Mouse (Mus musculus): ENCODE results near the gene Mitf.

The Mitf gene

DNA sequence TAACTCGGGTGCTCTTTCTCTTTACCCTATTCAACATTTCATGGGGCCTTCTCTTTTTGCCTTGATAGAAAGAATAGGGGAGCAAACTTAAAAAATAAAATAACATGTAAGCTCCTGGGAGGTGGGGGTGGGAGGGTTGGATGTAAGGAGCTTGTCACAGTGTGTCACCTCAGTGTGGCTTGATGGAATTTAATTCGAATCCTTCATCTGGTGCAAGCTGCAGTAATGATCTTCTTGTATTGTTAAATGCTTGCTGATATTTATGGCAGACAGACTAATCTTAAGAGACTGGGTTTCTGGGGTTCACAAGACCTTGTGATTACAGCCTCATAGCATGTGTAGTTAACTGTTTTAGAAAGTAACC is 144.0 kb downstream of the Mitf start:
- no peak for DNase-seq

DNA sequence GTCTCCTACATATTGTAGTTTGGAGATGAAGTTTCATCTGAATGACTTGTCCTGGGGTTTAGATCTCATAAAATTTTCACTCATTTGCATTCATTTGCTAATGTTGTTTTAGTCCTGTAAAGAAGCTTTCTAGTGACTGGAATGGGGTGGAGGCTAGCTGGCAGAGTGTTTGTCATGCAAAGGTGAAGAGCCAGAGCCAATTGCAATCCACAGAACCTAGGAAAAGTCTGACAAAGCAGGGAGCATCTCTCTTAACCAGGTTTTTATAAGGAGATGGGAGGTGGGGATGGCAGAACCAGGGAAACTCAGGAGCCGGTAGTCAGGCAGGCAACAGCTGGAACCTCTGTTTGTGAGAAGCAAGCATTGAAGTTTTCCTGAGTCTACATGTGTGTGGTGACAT is 144.9 kb downstream of the Mitf start:
- no peak for DNase-seq

DNA sequence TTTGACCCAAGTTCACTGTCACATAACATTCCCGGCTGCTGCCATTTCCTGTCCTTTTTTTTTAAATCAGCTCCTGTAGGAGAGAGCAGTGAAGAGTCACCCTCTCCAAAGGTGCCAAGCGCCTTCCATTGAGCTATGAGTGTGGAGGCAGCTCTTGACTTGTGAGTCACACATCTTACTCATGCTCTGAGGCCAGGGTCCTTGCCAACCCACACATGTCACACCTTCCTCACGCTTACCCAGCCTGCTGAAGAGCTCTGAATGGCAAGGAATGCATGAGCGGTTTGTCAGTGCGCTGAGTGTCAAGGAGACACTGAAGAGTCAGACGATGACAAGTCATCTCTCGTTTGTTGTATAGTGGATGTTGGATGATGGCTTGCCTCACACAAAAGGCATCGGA is 146.0 kb downstream of the Mitf start:
- DNase-seq: no peak

DNA sequence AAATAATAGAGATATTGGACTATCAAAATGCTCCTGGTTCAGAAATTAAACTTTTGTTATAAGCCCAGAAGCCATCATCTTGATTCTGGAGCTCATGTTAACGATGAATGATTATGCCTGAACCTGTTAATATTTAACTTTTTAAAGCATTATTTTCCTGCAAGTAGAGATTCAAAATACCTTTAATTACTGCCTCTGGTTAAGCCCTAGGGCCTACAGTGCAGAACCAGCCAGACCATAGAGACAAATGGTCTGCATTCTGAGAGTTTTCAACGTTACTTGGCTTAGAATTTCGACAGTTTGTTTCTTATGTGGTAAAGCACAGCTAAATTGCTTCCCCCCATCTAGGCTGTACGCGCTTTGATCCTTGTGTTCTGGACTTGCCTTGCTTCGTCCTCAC is 149.3 kb downstream of the Mitf start:
- DNase-seq: no peak

DNA sequence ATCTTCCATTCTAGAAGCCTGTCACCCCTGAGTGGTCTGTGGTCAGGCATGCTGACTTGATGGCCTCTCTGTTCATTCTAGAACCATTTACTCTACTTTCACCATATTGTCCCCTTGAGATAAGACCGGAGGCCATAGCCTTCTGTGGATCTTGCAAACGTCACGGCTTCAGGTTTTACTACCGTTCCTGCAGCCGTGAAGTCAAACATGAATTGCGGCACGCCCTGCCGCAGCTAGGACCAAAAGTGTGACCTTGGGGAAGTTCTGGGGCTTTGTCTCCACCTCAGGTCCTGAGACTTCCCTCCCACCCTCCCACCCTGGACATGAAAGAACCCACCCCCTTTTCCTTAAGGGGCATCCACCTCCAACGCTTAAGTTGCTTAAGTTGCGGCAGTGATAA is 149.8 kb downstream of the Mitf start:
- DNase-seq: no peak

DNA sequence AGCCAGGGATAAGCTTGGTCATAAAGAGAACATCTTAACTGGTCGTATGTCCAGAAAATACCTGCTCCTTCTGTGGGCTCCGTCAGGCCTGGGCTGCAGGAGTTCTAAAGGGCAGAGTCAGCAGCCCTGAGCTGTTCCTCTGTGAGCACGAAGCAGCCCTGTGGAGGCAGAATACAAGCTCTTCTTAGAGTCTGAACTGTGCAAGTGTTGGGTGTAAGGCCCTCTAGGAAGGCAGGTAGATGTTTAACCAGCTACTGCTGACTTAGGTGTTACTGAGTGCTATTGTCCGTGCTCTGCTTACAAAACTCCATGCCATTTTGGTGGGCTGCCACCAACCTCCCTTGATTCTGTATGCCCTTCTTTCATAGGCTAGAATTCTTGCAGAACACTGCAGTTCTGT is 151.4 kb downstream of the Mitf start:
- no peak for DNase-seq

DNA sequence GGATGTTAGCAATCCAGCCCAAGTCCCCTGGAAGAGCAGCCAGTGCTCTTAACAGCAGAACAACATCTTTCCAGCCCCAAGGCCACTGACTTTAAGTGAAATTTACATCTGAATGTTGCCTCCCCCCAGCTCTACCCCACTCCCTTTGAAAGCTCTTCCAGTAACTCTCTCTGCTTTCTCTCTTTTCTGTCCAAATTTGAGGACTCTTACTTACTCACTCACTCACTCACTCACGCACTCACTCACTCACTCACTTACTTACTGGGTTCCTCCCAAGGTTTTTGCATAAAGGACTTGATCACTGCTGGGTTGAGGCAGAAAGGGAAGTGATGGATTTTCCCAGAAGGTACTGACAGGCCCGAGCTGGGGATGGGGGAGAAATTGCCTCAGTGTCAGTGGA is 154.9 kb downstream of the Mitf start:
- DNase-seq: no peak

DNA sequence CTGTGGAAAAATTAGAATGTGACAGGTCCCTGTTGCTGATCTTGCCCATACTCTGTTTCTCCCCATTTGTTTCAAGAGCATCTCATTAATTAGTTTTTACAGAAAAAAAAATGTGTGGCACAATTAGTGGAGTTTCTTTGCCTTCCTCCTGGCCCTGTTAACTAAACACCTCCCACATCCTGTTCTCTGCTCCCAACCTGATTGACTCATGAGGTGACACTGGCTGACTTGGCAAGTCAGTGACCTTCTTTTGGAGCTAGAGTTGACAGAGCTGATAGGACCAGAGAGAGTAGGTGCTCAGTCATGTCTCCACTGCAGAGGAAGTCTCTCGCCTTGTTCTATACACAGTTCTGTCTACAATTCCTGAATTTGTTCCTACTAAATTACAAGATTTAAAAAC is 155.5 kb downstream of the Mitf start:
- no peak for DNase-seq

DNA sequence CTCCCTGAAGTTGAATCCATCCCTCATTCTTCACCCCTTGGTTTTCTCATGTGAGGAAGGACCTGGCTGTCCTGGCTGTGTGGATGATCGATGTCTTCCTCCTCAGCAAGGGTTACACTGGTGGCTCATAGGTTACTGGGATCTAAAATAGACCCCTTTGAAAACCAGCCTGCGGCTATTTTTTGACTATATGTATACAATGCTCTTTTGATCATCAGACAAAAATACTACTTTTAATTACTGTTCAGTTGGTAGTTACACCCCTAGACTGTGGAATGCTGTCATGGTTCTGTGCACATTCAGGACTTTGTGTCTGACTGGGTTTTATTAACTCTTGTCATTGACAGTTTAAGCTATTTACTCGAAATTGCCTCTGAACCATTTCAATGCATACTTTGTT is 157.9 kb downstream of the Mitf start:
- no peak for DNase-seq

DNA sequence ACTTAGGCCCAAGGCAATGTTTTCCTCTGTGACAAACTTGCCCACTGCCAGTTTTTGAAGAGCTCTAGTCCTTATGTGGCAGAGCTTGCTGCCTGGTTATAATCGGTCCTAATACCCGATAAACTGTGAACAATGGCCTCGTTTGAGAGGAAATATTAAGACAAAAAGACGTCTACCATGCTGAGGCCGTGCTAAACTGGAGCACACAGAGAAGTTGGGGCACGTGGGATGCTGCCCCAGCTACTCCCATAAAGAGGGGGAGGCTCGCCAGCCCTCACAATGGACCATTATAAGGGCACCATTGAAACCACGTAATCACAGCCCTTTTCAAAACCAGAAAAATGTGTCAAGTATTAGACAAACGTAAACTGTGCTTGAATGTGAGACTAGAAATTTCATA is 174.8 kb downstream of the Mitf start:
- no peak for DNase-seq

DNA sequence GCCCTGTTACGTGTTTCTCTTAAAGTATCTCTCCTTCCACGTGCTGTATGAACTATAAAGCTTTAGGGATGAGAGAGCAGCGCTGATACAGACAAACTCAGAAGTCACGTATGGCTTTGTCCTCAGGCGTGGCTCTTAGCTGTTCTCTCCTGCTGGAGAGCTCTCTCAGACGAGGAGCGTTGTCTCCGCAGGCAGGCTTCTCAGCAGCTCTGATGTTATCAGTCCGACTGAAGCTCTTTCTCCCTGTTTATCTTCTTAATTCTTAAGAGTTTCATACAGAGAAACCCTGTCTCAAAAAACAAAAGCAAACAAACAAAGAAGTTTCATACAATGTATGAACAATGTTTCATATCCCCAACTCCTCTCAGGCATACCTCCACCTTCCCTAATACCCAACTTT is 178.8 kb downstream of the Mitf start:
- DNase-seq: no peak

DNA sequence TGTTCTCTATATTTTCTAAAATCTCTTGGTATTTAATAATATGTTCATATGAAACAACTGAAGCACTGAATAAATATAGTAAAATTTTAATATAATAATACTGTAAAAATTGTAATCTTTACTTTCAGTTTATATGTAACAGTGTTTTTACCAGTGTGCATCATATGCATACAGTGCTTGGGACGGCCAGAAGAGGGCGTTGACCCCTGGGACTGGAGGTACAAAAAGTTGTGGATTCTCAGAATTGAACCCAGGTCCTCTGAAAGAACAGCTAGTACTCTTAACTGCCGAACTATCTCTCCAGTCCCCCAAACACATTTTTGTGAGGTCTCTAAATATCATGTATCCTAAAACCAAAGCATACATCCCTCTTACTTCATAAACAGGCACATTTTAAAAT is 179.6 kb downstream of the Mitf start:
- DNase-seq: no peak

DNA sequence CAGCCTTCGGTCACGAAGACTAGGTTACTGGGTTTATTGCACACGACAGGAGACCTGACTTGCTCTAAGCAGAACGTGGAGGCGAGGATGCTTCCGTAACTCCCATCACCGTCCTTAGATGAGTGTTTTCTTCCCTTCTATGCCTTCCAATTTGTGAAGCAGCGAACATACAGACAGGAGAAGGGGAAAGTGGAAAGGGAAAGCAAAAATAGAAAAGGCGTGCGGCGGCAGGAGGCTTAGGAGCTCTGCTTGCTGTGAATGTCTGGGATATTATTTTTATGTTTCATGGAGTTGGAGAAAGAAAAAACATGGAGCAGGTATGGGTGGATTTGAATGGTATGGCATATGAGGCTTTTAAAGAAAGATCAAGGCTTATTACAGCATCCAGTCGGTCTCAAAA is 186.7 kb downstream of the Mitf start:
- no peak for DNase-seq

DNA sequence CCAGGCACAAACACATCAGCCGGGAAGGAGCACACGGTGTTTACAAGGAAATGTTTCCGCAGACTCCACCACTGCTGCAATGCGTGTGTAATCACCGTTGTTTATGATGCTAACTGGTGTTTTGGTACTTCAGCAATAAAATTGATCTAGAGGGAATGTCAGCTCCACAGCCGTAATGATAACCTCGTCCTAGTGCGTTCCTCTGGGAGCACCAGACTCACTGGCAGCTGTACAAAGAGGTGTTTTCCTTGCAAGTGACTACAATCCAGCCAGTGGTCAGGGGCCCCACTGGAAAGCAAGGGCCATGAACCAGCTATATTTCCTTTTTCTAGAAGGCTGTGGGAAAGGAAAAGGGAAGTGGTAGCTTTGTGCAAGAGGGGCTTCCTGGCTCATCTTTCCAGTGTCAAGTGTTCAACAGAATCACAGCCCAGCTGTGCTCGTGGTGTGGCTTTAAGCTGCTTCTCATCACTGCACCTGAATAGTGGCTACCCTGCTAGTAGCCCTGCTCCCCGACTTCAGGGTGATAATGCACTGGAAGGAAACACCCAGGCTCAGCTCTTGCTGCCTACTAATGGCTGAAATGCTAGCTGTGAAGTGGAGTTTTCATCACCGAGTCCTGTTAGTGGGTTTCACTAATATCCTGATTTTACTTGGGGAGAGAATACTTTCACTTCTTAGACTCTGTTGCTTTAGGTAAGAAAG is 188.9 kb downstream of the Mitf start:
- DNase-seq: no peak

DNA sequence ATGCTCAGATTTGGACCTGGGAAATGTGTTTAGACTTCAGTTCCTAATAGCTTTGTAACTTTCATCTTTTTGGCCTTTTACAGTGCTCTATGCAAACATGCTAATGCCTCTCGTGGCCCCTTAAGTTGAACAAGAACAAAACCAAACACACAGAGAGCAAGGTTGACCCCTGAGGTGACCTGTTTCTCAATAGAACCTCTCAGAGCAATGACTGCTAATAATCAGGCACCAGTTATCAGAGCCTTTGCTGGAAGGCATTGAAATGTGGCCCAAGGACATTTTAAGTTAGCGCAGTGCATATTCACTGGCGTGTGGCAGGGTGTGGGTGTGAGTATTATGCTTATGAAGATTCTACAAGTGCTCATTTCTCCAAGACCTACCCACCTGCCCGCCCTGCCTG is 194.7 kb downstream of the Mitf start:
- no peak for DNase-seq

DNA sequence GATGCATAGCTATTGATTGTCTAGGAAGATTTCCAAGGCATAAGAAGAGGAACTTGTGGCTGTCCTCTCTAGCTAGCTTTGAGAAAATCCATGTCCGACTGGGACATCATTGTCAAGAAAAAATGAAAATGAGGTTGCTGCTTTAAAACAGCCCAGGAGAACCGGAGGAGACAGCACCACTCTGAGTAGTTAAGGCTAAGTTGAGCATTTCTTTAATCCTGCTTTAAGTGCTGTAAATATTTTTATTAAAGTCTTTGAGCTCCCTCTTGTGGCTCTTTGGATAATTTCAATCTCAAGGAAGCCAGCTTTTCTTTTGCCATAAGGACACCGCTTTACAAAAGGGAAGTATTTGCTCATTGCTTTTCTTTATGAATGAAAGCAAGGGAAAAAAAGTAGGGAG is 196.3 kb downstream of the Mitf start:
- DNase-seq: no peak

DNA sequence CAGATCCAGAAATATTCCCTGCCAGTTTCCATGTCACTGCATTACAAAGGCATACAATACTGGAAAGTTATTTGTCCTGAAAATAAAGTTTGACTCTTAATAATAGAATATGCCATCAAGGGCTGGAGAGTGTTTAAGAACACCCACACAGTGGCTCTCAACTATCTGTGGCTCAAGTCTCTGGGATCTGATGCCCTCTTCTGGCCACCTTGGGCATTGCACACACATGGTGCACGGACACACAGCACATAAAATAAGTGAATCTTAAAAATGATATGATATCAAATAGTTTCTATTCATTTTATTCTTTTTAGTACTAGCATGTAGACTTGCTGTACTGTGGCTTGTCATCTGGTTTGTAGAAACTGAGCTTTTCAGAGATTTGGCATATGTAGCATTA is 198.7 kb downstream of the Mitf start:
- peak; percentile 58 for DNase-seq

DNA sequence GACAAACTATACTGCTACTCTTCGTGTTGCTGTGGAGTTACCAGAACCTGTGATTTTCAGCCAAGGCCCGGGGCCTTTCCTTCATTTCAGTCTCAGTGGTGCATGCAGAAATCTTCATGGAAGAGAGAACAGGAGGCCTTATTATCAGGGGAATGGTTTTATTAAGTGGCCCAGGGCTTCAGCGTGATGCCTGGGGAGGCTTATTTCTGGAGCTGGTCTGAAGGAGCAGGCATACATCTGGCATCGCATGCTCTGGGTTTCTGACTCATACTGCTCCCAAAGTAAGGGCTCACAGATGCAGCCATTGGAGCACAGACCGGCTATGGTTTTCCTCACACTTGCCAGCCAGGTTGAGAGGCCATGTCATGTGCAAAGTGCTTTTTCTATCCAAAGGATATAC is 208.2 kb downstream of the Mitf start:
- DNase-seq: no peak

DNA sequence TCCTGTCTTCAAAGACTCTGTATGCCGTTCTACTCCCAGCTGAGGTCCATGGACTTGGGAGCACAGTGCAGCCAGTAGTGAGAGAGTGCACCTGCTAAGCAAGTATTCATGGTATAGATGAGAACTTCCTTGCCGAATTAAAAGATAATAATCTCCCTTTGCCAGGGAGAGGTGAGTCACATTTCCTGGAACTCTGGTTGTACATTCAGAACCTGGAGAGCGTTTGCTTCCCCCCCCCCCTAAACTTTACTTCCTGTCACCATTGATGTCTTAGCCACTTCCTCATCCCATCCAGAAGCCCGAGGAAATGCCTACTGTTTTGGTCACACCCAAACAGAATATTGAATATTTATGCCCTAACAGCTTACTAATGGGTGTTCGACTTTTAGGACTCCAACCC is 209.0 kb downstream of the Mitf start:
- no peak for DNase-seq

DNA sequence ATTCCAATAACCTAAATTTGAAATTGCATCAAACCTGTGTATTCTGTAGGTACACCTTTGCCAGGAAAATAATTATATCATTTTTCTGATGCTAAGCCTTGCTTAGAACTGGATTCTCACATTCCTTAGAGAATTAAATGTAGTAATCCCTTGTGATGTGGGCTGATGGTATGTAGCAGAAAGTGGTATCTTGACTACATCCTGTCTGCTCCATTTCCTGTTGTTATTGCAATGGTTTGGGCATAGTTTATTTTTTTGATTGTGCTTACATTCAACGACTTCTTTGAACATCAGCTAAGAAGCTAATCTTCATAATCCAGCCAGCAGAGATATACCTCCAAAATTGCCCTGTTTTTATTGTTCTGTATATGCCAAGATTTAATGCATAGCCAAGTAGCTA is 217.0 kb downstream of the Mitf start:
- no peak for DNase-seq

DNA sequence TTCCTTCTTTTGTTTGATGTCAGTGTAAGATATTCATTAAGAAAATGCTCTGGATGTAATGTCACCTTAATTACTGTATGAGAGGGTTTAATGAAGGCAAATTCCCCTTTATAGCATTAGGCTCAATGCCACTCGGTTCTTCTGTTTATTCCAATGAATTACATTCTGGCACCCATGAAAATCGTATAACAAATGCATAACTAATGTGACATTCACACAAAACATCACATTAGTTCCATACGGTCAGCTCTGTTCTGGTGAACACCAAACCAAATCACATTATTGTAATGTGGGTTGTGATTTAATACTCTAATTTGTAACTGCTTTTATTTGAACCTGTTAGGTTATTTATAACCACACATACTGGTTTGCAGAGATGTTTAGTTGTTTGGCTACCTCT is 231.7 kb downstream of the Mitf start:
- DNase-seq: no peak

DNA sequence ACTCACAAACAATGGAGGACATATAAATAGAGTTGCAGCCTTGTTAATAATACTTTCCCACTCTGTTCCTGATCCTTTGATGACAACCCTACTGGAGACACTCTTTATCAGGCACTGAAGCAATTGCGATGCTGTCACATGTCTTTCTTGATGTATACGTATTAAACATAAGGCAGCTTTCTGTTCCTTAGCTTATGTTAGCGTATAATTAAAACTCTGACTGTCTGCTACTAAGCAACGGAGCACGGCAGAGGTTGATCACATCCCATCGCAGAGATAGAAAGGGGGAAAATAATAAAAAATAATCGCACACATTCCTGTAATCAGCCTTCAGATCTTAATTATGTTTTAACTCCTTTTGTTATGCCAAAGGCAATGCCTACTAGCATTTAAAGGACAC is 234.9 kb downstream of the Mitf start:
- no peak for DNase-seq

DNA sequence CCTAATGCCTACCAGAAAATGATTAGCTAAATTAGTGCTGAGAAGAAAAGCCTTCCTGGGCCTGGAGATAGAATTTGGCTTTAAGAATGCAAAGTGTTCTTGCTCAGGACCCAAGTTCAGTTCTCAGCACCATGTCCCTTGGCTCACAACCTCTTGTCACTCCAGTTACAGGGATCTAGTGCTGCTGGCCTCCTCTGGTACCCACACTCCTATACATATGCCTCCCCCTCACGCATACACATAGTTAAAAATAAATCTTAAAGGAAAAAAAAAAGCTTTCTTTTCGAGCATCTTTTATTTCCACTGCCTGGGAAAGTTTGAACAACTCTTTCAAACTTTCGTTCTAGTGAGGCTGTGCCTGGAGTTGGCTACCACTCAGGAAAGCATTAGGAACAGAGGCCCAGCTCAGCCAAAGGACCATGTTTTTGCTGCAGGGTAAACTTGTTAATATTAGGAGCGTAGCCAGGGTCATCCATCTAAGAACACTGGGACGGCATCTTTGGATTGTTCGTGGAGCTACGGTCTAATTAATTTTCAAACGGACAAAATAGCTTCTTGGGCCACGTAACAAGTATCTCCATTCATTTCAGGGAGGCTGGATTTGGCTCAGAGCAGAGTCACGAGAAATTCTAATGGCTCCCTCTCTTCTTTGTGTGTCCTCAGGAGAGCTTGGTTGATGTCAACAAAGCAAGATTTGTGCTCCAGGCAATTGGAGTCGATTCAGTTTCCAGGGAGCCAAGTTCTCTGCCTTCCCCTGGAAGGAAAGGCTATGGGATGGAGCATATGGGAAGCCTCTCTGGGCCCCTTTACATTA is 239.7 kb downstream of the Mitf start:
- DNase-seq: no peak

DNA sequence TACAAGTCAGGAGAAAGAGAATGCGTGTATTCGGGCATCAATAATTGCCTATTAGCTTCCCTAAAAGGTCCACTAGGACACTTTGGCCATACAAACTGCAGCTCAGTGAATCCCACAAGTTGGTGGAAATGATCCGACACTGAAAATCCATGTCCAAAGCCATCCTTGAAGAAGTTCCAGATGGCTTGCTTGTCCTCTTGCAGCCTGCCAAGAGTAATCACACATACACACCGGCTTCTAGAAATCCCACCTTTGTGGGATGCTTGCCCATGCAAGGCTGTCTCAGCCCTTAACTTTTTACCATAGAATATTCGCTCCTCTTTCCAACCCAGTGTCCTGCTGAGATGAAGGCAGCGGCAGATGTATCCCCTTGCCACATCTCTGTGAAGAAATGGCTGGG is 240.9 kb downstream of the Mitf start:
- DNase-seq: no peak
